Mouse (Mus musculus): Measurements from ENCODE around the gene 6430628N08Rik. TPM values are rescaled to one million over a fixed set of nuclear protein-coding genes. Genes with fewer than 3 reads are reported as not detected.
A peak's percentile ranks its signal among the peaks of the same experiment; 100 is the strongest.

Gene 6430628N08Rik
- polyA plus RNA-seq, 1 experiment from 2014 or later, result not detected

- WGBS (ENCODE audit: insufficient replicate concordance), result 58% methylated on average over 2 of the region's 2 CpGs
- Histone ChIP-seq H3K27ac (ENCODE audit: low read depth) (peak overlapping the region; percentile 86), H3K36me3 (replicated peaks; ENCODE audit: insufficient read depth, low read length) (peaks cover 72% of the 10 kb centered on the region), H3K4me1 (ENCODE audit: insufficient read depth) (peaks cover 51% of the 10 kb centered on the region), H3K27me3 (ENCODE audit: insufficient read depth, low read length) (no peaks in the 10 kb centered on the region), H3K4me2 (ENCODE audit: low read depth, low read length) (peak overlapping the region; percentile 54), H3K9me3 (ENCODE audit: low read length) (no peaks in the 10 kb centered on the region), H3K9ac (replicated peaks) (no peak overlapping the region), H3K4me3 (ENCODE audit: low read depth, low read length) (no peak overlapping the region)
- no peak for TF ChIP-seq EP300 (IDR thresholded peaks at IDR 0.05; ENCODE audit: low read depth)
- TF ChIP-seq CTCF (IDR thresholded peaks at IDR 0.05; ENCODE audit: low read depth), result no peak
- no peak for DNase-seq
- no peak for ATAC-seq
These were observed 40.4 kb upstream of the 6430628N08Rik start for GRCm38 (mm10) chr4:115850111-115850510.

DNA sequence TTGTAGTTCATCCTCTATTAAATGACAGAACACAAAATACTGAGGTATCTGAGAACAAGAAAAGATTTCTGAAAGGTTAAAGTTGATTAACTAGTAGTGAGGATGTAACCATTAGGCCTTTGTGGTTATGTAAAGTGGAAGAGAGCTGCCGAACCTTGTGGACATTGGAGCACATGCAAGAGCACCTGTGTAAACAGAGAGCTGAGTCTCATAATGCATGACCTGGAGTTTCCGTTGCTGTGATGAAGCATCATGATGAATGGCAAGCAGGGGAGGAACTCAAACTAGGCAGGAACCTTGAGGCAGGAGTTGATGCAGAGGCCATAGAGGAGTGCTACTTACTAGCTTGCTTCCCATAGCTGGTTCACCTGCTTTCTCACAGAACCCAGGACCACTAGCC is 39.8 kb upstream of the 6430628N08Rik start:
- Histone ChIP-seq H3K36me3 (replicated peaks; ENCODE audit: insufficient read depth, low read length) (peaks cover 72% of the 10 kb centered on the region), H3K27ac (ENCODE audit: low read depth) (0 out of 2 replicates have a peak overlapping the region, but pooled peaks have one; percentile 46), H3K4me1 (ENCODE audit: insufficient read depth) (peaks cover 56% of the 10 kb centered on the region), H3K9ac (replicated peaks) (no peak overlapping the region), H3K27me3 (ENCODE audit: insufficient read depth, low read length) (no peaks in the 10 kb centered on the region), H3K9me3 (ENCODE audit: low read length) (no peaks in the 10 kb centered on the region), H3K4me2 (ENCODE audit: low read depth, low read length) (no peak overlapping the region), H3K4me3 (ENCODE audit: low read depth, low read length) (no peak overlapping the region)
- ATAC-seq, result no peak
- 44% methylated on average over 2 of the region's 2 CpGs for WGBS (ENCODE audit: insufficient replicate concordance)
- no peak for DNase-seq
- TF ChIP-seq CTCF (IDR thresholded peaks at IDR 0.05; ENCODE audit: low read depth) (no peak), EP300 (IDR thresholded peaks at IDR 0.05; ENCODE audit: low read depth) (no peak)

GRCm38 (mm10) chr4:115851569-115851968 is 38.9 kb upstream of the 6430628N08Rik start:
- 75% methylated on average over 6 of the region's 6 CpGs for WGBS (ENCODE audit: insufficient replicate concordance)
- Histone ChIP-seq H3K36me3 (replicated peaks; ENCODE audit: insufficient read depth, low read length) (peaks cover 69% of the 10 kb centered on the region), H3K9ac (replicated peaks) (no peak overlapping the region), H3K27ac (ENCODE audit: low read depth) (no peak overlapping the region), H3K4me1 (ENCODE audit: insufficient read depth) (peaks cover 63% of the 10 kb centered on the region), H3K9me3 (ENCODE audit: low read length) (no peaks in the 10 kb centered on the region), H3K27me3 (ENCODE audit: insufficient read depth, low read length) (no peaks in the 10 kb centered on the region), H3K4me2 (ENCODE audit: low read depth, low read length) (no peak overlapping the region), H3K4me3 (ENCODE audit: low read depth, low read length) (no peak overlapping the region)
- no peak for DNase-seq
- TF ChIP-seq EP300 (IDR thresholded peaks at IDR 0.05; ENCODE audit: low read depth) (no peak), CTCF (IDR thresholded peaks at IDR 0.05; ENCODE audit: low read depth) (no peak)
- no peak for ATAC-seq

GRCm38 (mm10) chr4:115855100-115855499 is 35.4 kb upstream of the 6430628N08Rik start:
- peaks cover 74% of the 10 kb centered on the region for H3K36me3 ChIP-seq (replicated peaks; ENCODE audit: insufficient read depth, low read length)
- DNase-seq (no peak), ATAC-seq (no peak)
- H3K27ac ChIP-seq (ENCODE audit: low read depth), result no peak overlapping the region
- H3K4me2 ChIP-seq (ENCODE audit: low read depth, low read length), result no peak overlapping the region
- H3K27me3 ChIP-seq (ENCODE audit: insufficient read depth, low read length), result no peaks in the 10 kb centered on the region
- TF ChIP-seq CTCF (IDR thresholded peaks at IDR 0.05; ENCODE audit: low read depth) (no peak), EP300 (IDR thresholded peaks at IDR 0.05; ENCODE audit: low read depth) (no peak)
- H3K4me3 ChIP-seq (ENCODE audit: low read depth, low read length), result no peak overlapping the region
- WGBS (ENCODE audit: insufficient replicate concordance), result 41% methylated on average over 6 of the region's 6 CpGs
- H3K4me1 ChIP-seq (ENCODE audit: insufficient read depth), result peaks cover 40% of the 10 kb centered on the region
- H3K9ac ChIP-seq (replicated peaks), result no peak overlapping the region
- no peaks in the 10 kb centered on the region for H3K9me3 ChIP-seq (ENCODE audit: low read length)

DNA sequence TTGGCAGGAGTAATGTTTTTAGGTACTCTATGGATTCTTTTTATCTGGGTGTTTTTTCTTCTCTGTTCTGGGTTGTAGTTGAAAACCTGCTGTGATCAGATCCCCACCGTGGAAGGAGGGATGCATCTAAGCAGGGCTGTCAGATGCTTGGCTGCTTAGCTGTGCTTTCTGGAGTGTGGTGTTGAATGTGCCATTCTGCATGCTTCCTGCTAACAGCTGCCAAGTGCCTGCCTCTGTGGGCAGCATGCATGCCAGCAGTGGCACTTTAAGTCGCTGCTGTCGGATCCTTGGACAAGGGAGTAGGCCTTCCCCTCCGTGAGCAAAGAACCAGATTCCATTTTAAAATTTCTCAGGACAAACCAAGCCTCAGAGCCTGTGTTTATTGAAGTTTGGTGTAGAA is 34.9 kb upstream of the 6430628N08Rik start:
- Histone ChIP-seq H3K4me3 (ENCODE audit: low read depth, low read length) (no peak overlapping the region), H3K4me2 (ENCODE audit: low read depth, low read length) (peak overlapping the region; percentile 46; the same call in 1 of the 2 replicates), H3K27ac (ENCODE audit: low read depth) (no peak overlapping the region), H3K36me3 (replicated peaks; ENCODE audit: insufficient read depth, low read length) (peaks cover 74% of the 10 kb centered on the region), H3K4me1 (ENCODE audit: insufficient read depth) (peaks cover 35% of the 10 kb centered on the region), H3K9me3 (ENCODE audit: low read length) (no peaks in the 10 kb centered on the region), H3K9ac (replicated peaks) (no peak overlapping the region), H3K27me3 (ENCODE audit: insufficient read depth, low read length) (no peaks in the 10 kb centered on the region)
- DNase-seq, result no peak
- 78% methylated on average over 4 of the region's 4 CpGs for WGBS (ENCODE audit: insufficient replicate concordance)
- TF ChIP-seq EP300 (IDR thresholded peaks at IDR 0.05; ENCODE audit: low read depth) (no peak), CTCF (IDR thresholded peaks at IDR 0.05; ENCODE audit: low read depth) (no peak)
- ATAC-seq, result no peak

DNA sequence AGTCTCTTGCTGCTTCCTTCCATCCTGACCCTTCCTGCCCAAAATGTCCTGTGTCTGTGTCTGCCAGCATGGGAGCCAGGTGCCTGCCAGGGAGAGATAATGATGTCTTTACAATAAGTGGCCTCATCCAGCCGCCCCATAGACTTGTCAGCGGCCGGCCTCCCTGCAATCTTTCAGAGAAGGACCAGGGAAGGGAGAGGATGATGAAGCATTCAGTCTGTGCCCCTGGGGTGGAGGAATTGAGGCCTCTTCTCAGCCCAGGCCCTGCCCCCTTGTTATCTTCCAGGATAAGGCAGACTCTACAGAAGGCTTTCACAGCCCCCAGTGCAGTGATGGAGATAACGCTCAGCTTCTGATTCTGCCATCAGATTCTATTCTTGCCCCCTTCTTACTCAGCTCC is 34.2 kb upstream of the 6430628N08Rik start:
- peak overlapping the region; percentile 9; the same call in 1 of the 2 replicates for H3K9ac ChIP-seq (replicated peaks)
- no peak overlapping the region for H3K4me3 ChIP-seq (ENCODE audit: low read depth, low read length)
- H3K27me3 ChIP-seq (ENCODE audit: insufficient read depth, low read length), result no peaks in the 10 kb centered on the region
- H3K36me3 ChIP-seq (replicated peaks; ENCODE audit: insufficient read depth, low read length), result peaks cover 76% of the 10 kb centered on the region
- H3K27ac ChIP-seq (ENCODE audit: low read depth), result peak overlapping the region; percentile 44
- no peak for TF ChIP-seq CTCF (IDR thresholded peaks at IDR 0.05; ENCODE audit: low read depth)
- TF ChIP-seq EP300 (IDR thresholded peaks at IDR 0.05; ENCODE audit: low read depth), result peak; percentile 67; the same call in 1 of the 2 replicates
- H3K4me2 ChIP-seq (ENCODE audit: low read depth, low read length), result peak overlapping the region; percentile 46
- no peaks in the 10 kb centered on the region for H3K9me3 ChIP-seq (ENCODE audit: low read length)
- ATAC-seq (peak; percentile 81), DNase-seq (peak; percentile 41)
- H3K4me1 ChIP-seq (ENCODE audit: insufficient read depth), result peaks cover 29% of the 10 kb centered on the region
- 66% methylated on average over 4 of the region's 4 CpGs for WGBS (ENCODE audit: insufficient replicate concordance)

Data from liver, postnatal 0 days (tissue).